Mouse (Mus musculus): ENCODE measurements around the gene Adamts6.

GRCm38 (mm10) chr13:104510766-104511165 is 223.1 kb downstream of the Adamts6 start:
- no peak for TF ChIP-seq CTCF (IDR thresholded peaks at IDR 0.05; ENCODE audit: borderline replicate concordance, extremely low read depth, insufficient read depth, insufficient read length)
- no peak for TF ChIP-seq POLR2A (IDR thresholded peaks at IDR 0.05; ENCODE audit: borderline replicate concordance, extremely low read depth, insufficient read depth, insufficient read length, poor library complexity, severe bottlenecking)

Measured in brain, embryonic 14.5 days (tissue).